Mouse (Mus musculus): ENCODE data around the gene Camta1.

Camta1 gene

GRCm38 (mm10) chr4:151515316-151515715 lies 346.4 kb downstream of the Camta1 start:
- DNase-seq, result no peak

GRCm38 (mm10) chr4:151511092-151511491 lies 350.6 kb downstream of the Camta1 start:
- no peak for DNase-seq

GRCm38 (mm10) chr4:151510417-151510816 lies 351.3 kb downstream of the Camta1 start:
- no peak for DNase-seq

- DNase-seq, result no peak
Measured at GRCm38 (mm10) chr4:151506701-151507100, 355.0 kb downstream of the Camta1 start.

GRCm38 (mm10) chr4:151498481-151499276 lies 363.0 kb downstream of the Camta1 start:
- DNase-seq, result no peak

GRCm38 (mm10) chr4:151496581-151496980 lies 365.1 kb downstream of the Camta1 start:
- DNase-seq, result no peak

DNA sequence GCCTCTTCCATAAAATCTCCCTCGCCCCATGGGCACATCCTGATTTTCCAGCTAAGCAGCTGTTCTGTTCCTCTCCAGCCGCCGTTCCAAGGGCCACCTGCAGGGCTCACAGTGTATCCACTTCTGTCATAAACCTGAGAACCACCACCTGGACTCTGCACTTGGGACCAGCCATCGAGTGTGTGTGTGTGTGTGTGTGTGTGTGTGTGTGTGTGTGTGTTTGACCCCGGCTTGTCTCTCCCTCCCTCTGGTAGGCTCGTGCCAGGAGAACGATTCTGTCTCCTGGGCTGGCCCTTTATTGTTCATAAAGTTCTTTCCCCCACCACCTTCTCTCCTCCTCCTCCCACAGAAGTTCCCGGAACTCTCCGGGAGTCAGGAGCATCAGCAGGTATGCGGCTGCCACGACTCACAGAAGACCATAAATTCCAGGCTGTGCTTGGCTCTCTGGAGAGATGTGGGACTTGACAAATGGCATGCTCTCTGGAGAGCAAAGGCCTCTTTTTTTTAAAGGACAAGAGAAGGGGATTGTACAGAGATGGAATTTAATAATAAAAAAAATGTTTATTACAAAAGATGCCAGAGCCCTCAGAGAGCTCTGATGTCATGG lies 366.3 kb downstream of the Camta1 start:
- DNase-seq, result peak; percentile 51 to 63

DNA sequence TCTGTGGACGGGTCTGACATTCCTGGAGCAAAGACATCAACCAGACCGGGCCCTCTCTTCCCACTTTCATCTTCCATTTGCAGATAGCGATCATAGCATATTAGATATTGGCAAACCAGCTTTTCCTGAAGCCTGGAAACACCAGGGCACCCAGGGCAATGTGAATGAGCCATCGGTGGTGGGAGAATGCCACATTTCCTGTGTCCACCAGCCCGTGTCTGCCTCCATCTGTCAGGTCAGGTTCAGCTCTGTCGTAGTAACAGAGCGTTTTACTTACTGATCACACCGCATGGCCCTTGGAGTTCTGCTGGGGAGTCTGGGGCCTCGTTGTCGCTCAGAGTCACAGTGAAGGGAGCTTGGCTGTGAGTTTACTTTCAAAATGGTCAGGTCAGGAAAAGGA lies 368.9 kb downstream of the Camta1 start:
- DNase-seq, result peak in 1 of 2 experiments; percentile 21

DNA sequence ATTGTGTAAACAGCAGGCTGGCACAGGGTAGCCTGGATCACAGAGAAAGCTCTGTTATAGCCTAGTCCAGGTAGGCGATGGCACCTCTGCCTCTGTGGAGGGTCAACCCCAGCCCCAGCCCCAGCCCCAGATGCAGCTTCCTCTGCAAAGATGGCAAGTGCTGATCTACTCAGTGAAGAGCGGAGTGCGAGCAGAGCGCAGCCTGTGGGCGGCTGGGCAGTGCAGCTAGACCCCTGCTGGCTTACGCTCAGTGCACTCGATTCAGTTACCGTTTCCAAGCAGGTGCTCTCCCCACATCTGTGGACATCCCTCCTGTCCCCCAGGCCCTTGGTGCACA lies 377.7 kb downstream of the Camta1 start:
- DNase-seq, result no peak

- DNase-seq, result peak; percentile 86 to 87
Measured at GRCm38 (mm10) chr4:151483299-151483976, 378.2 kb downstream of the Camta1 start.

DNA sequence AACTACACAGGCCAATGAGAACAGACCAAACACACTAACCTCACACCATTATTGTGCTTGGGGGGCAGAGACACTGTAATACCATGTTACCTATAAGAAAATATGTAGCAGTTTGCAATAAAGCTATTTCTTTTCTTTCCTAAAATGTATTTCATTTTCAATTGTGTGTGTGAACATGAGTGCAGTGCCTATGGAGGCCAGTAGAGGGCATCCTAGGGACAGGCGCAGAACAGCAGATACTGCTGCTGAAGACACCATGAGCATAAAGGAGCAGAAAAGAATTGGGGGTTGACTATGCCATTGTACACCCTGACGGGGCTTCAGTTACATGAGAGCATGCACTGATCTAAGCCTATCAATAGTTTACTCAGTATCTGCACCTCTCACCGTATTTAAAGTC lies 380.7 kb downstream of the Camta1 start:
- no peak for DNase-seq

- DNase-seq, result no peak
Measured at GRCm38 (mm10) chr4:151477950-151478349, 383.7 kb downstream of the Camta1 start.

DNA sequence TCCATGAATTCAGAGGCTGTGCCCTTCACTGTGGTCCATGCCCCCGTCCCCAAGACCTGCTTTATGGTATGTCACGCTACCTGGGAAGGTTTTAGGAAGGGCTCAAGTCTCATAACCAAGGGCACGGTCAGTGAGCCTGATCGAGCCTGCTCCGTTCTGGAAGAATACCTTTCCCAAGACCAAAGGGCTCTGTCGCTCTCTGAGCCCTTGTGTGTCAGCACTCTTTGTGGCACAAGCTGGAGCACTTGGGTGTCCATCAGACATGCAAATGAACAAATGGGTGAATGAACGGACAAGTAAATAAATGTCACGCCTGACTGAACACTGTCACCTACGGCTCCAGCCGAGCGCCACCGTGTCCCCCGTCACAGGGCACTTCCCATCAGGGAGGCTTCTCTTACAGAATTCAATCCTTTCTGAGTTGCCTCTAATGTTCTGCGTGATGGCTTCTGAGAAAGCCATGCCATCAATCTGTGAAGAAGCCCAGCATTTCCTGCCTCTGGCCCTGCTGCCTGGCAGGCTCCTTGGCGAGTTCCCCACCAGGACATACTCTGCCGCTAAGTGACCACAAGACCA lies 386.7 kb downstream of the Camta1 start:
- DNase-seq, result peak in 1 of 2 experiments; percentile 27

DNA sequence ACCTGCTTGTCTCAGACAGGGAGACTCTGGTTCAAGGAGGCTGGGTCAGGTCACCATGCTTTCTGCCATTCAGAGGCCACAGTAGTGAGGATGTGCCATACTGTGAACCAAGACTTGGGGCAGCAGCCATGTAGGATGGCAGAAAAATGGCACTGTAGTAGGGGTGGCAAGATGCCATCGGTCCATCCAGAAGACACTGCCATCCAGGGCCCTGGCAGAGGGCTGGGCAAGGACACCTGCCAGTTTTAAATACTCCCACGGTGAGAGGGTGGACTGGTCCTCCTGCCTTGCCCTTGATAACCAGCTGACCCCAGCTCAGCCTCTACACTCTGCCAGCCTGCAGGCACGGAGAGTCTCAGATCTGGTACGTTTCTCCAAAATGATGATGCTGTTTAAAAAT lies 389.8 kb downstream of the Camta1 start:
- no peak for DNase-seq

GRCm38 (mm10) chr4:151468381-151468780 lies 393.3 kb downstream of the Camta1 start:
- no peak for DNase-seq

DNA sequence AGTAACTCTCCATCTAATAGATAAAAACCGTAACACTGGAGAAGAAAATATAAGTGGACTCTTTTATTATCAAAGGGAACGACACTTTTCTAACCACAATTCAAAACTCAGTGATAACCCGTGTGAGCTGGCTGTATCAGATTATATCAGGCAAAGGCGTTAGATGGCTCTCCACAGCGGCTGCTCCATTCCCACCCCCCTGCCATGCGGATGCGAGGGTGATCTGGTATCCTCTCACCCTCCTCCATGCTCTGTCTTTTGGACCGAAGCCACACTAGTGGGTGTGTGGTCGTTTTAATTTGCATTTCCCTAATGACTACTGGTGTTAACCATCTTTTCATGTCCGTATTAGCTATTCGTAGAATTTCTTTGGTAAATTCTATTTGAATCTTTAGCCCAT lies 403.0 kb downstream of the Camta1 start:
- no peak for DNase-seq

- no peak for DNase-seq
Measured at GRCm38 (mm10) chr4:151454611-151455010, 407.1 kb downstream of the Camta1 start.

DNA sequence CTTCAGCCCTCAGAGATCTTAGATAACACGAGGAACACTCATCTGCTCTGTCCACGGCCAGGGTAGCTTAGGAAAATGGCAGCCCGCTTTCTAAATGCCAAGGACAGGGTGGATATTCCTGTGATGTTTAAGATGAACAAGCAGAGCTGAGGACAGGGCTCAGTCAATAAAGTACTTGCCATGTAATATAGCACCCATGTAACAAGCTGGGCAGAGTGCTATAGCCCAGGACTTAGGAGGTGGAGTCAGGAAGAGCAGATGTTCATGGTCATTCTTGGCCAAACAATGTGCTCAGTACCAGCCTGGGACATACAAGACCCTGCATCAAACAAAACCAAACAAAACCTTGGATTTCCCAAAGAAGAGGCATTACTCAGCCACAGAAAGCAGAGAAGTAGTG lies 407.6 kb downstream of the Camta1 start:
- DNase-seq, result no peak

- no peak for DNase-seq
Measured at GRCm38 (mm10) chr4:151451885-151452284, 409.8 kb downstream of the Camta1 start.

- no peak for DNase-seq
Measured at GRCm38 (mm10) chr4:151449981-151450380, 411.7 kb downstream of the Camta1 start.

GRCm38 (mm10) chr4:151448341-151448740 lies 413.3 kb downstream of the Camta1 start:
- no peak for DNase-seq

DNA sequence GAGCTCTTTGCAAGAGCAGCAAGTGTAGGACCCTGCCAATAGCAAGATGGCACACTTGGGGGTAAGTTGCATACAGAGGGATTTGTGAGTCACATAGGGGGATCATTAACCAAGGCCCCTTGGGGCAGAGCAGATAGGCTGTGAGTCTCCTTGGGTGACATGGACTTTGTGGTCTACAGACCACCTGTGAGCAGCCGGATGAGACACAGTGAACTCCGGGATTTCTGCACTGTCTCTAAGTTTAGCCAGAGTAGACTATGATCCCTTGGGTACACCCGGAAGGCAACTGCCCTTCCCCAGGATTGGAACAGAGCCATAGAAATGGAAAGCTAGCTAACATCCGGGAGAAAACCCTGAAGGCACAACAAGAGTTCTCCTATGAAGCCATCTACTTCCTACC lies 417.0 kb downstream of the Camta1 start:
- peak in 1 of 2 experiments; percentile 40 for DNase-seq

- DNase-seq, result no peak
Measured at GRCm38 (mm10) chr4:151438561-151438960, 423.1 kb downstream of the Camta1 start.

GRCm38 (mm10) chr4:151437859-151438258 lies 423.8 kb downstream of the Camta1 start:
- no peak for DNase-seq

All from kidney, postnatal 4 days (tissue).